Mouse (Mus musculus) lung, postnatal 0 days (tissue): ENCODE results near the gene Adamts3. TPM values are rescaled to one million over a fixed set of nuclear protein-coding genes. Genes with fewer than 3 reads are reported as not detected.

ENCODE experiments used
- ATAC-seq: fragments of 200-750 bp; cut with Nextera tagmentation; 2 replicates; pipeline ENCODE4 v1.8.0; 2017; ENCODE audit warnings: moderate library complexity
- DNase-seq: peaks from one replicate; pipeline ENCODE4 v3.0.0-alpha.2; 2016; ENCODE audit warnings: low spot score
- H3K27ac ChIP-seq: fragments of 300-500 bp; sonication (generic); 2 replicates; pipeline ENCODE4 v1.5.1; 2014; ENCODE audit warnings: antibody characterized with exemption, mild to moderate bottlenecking, low read length, mixed read lengths
- H3K27me3 ChIP-seq: fragments of 300-500 bp; sonication (generic); replicated peaks from 2 replicates; pipeline ENCODE4 v1.6.1; 2014; ENCODE audit warnings: low read length, mixed read lengths; ENCODE audit not compliant: insufficient read depth
- H3K36me3 ChIP-seq: fragments of 300-500 bp; sonication (generic); 2 replicates; pipeline ENCODE4 v1.6.1; 2014; ENCODE audit warnings: low read length, mixed read lengths; ENCODE audit not compliant: insufficient read depth
- H3K4me1 ChIP-seq: fragments of 300-500 bp; sonication (generic); 2 replicates; pipeline ENCODE4 v1.6.1; 2014; ENCODE audit warnings: antibody characterized with exemption, low read depth, low read length, mixed read lengths; ENCODE audit not compliant: insufficient read depth
- H3K4me2 ChIP-seq: fragments of 300-500 bp; sonication (generic); replicated peaks from 2 replicates; pipeline ENCODE4 v1.6.1; 2014; ENCODE audit warnings: low read depth, mild to moderate bottlenecking, low read length, moderate library complexity, mixed read lengths
- H3K4me3 ChIP-seq: fragments of 300-500 bp; sonication (generic); 2 replicates; pipeline ENCODE4 v1.5.1; 2014; ENCODE audit warnings: low read depth, low read length
- H3K9ac ChIP-seq: fragments of 300-500 bp; sonication (generic); replicated peaks from 2 replicates; pipeline ENCODE4 v1.6.1; 2014; ENCODE audit warnings: low read depth, mild to moderate bottlenecking
- H3K9me3 ChIP-seq: fragments of 300-500 bp; sonication (generic); 2 replicates; pipeline ENCODE4 v1.6.1; 2016; ENCODE audit warnings: low read length, mixed read lengths
- CTCF ChIP-seq: IDR thresholded peaks from 2 replicates; pipeline ENCODE4 v1.5.1; 2016; ENCODE audit warnings: antibody characterized with exemption, mild to moderate bottlenecking
- EP300 ChIP-seq: IDR thresholded peaks from 2 replicates; pipeline ENCODE4 v1.6.1; 2016; ENCODE audit warnings: antibody characterized with exemption, mild to moderate bottlenecking, control low read depth
- WGBS: fragments of 180-500 bp; shearing (Covaris S2); extraction: QIAGEN DNeasy Blood & Tissue Kit; methylation state at CpG from one replicate; pipeline ENCODE4 v1.1.7; 2014; 5-methylcytosine and 5-hydroxymethylcytosine counted together
- polyA plus RNA-seq: library from polyadenylated mRNA; unstranded; fragments of >200 nt; fragmentation: Nextera tagmentation; extraction: Ambion mirVana; gene quantifications from 2 replicates; pipeline ENCODE4 v1.2.1, GENCODE M21; 2015

Adamts3 gene
- polyA plus RNA-seq, 1 experiment from 2014 or later: 1.2 TPM

- Histone ChIP-seq H3K4me2 (no peak overlapping the region), H3K9ac (no peak overlapping the region), H3K4me1 (no peaks in the 10 kb centered on the region), H3K27me3 (no peaks in the 10 kb centered on the region), H3K36me3 (no peaks in the 10 kb centered on the region), H3K27ac (no peak overlapping the region), H3K4me3 (no peak overlapping the region), H3K9me3 (no peaks in the 10 kb centered on the region)
- 56% methylated on average over 3 of the region's 3 CpGs for WGBS
- no peak for TF ChIP-seq EP300
- no peak for TF ChIP-seq CTCF
- DNase-seq (no peak), ATAC-seq (no peak)
Measured at GRCm38 (mm10) chr5:89728117-89728516, 155.0 kb downstream of the Adamts3 start.

GRCm38 (mm10) chr5:89727497-89728057 lies 155.6 kb downstream of the Adamts3 start:
- WGBS: 83% methylated on average over 6 of the region's 6 CpGs
- Histone ChIP-seq H3K27me3 (no peaks in the 10 kb centered on the region), H3K4me1 (no peaks in the 10 kb centered on the region), H3K36me3 (no peaks in the 10 kb centered on the region), H3K27ac (no peak overlapping the region), H3K4me3 (no peak overlapping the region), H3K9me3 (no peaks in the 10 kb centered on the region), H3K9ac (no peak overlapping the region), H3K4me2 (no peak overlapping the region)
- TF ChIP-seq CTCF (no peak), EP300 (no peak)
- ATAC-seq (no peak), DNase-seq (no peak)

- 0 out of 2 replicates have a peak, but pooled peaks have one; percentile 34 for TF ChIP-seq CTCF
- no peak for TF ChIP-seq EP300
- no peak overlapping the region for H3K27ac ChIP-seq
- H3K9me3 ChIP-seq: no peaks in the 10 kb centered on the region
- WGBS: 36% methylated on average over 2 of the region's 2 CpGs
- no peaks in the 10 kb centered on the region for H3K36me3 ChIP-seq
- no peak overlapping the region for H3K9ac ChIP-seq
- no peaks in the 10 kb centered on the region for H3K4me1 ChIP-seq
- DNase-seq: peak; percentile 5
- H3K4me2 ChIP-seq: no peak overlapping the region
- no peaks in the 10 kb centered on the region for H3K27me3 ChIP-seq
- no peak for ATAC-seq
- H3K4me3 ChIP-seq: no peak overlapping the region
Measured at GRCm38 (mm10) chr5:89714552-89714951, 168.6 kb downstream of the Adamts3 start.

- ATAC-seq (no peak), DNase-seq (peak; percentile 5)
- Histone ChIP-seq H3K9ac (no peak overlapping the region), H3K4me1 (no peaks in the 10 kb centered on the region), H3K27me3 (no peaks in the 10 kb centered on the region), H3K9me3 (no peaks in the 10 kb centered on the region), H3K36me3 (no peaks in the 10 kb centered on the region), H3K4me2 (no peak overlapping the region), H3K4me3 (no peak overlapping the region), H3K27ac (no peak overlapping the region)
- TF ChIP-seq EP300 (no peak), CTCF (no peak)
- 47% methylated on average over 7 of the region's 7 CpGs for WGBS
Measured at GRCm38 (mm10) chr5:89711116-89711859, 171.8 kb downstream of the Adamts3 start.

GRCm38 (mm10) chr5:89709459-89709858 lies 173.7 kb downstream of the Adamts3 start:
- Histone ChIP-seq H3K4me1 (no peaks in the 10 kb centered on the region), H3K36me3 (no peaks in the 10 kb centered on the region), H3K9me3 (no peaks in the 10 kb centered on the region), H3K27ac (no peak overlapping the region), H3K4me2 (no peak overlapping the region), H3K4me3 (no peak overlapping the region), H3K27me3 (no peaks in the 10 kb centered on the region), H3K9ac (no peak overlapping the region)
- ATAC-seq: no peak
- WGBS: 30% methylated on average over 4 of the region's 4 CpGs
- DNase-seq: no peak
- TF ChIP-seq EP300: no peak
- no peak for TF ChIP-seq CTCF

GRCm38 (mm10) chr5:89704264-89704663 lies 178.9 kb downstream of the Adamts3 start:
- TF ChIP-seq EP300 (no peak), CTCF (no peak)
- Histone ChIP-seq H3K9me3 (no peaks in the 10 kb centered on the region), H3K9ac (no peak overlapping the region), H3K27ac (no peak overlapping the region), H3K4me1 (no peaks in the 10 kb centered on the region), H3K4me3 (no peak overlapping the region), H3K4me2 (no peak overlapping the region), H3K27me3 (no peaks in the 10 kb centered on the region), H3K36me3 (no peaks in the 10 kb centered on the region)
- 2% methylated on average over 1 of the region's 1 CpGs for WGBS
- ATAC-seq: peak; percentile 58
- DNase-seq: peak; percentile 54
